Mouse (Mus musculus): Measurements from ENCODE around the gene Mrpl27. TPM values are rescaled to one million over a fixed set of nuclear protein-coding genes. Genes with fewer than 3 reads are reported as not detected.
"Not testable (repeated sequence)": the region's sequence is repeated elsewhere in the genome, so short reads cannot be mapped to it uniquely, and the experiment has no call there.

Mrpl27 gene
- total RNA-seq (2015; ENCODE audit: low replicate concordance) (16.8 and 20.9 TPM in 2 replicates), total RNA-seq (2017; ENCODE audit: low replicate concordance) (24.5 and 27.2 TPM in 2 replicates)

- ATAC-seq (replicated peaks; ENCODE audit: low FRiP score, poor library complexity, severe bottlenecking) = peak; percentile 96
Observed at GRCm38 (mm10) chr11:94653663-94654436, at the start of gene Mrpl27, which contains the start of gene Eme1. Mrpl27 (plus strand) TSS chr11:94653767. Eme1 (minus strand) TSS chr11:94653964.

- ATAC-seq (replicated peaks; ENCODE audit: low FRiP score, poor library complexity, severe bottlenecking) = no peak
Observed at GRCm38 (mm10) chr11:94610744-94611740, 42.5 kb upstream of the Mrpl27 start.

GRCm38 (mm10) chr11:94614603-94615002 is 39.0 kb upstream of the Mrpl27 start:
- ATAC-seq (replicated peaks; ENCODE audit: low FRiP score, poor library complexity, severe bottlenecking) = no peak

GRCm38 (mm10) chr11:94615494-94615893 is 38.1 kb upstream of the Mrpl27 start:
- ATAC-seq (replicated peaks; ENCODE audit: low FRiP score, poor library complexity, severe bottlenecking) = no peak

GRCm38 (mm10) chr11:94617646-94618045 is 35.9 kb upstream of the Mrpl27 start:
- ATAC-seq (replicated peaks; ENCODE audit: low FRiP score, poor library complexity, severe bottlenecking) = no peak

GRCm38 (mm10) chr11:94620766-94621457 is 32.7 kb upstream of the Mrpl27 start:
- no peak for ATAC-seq (replicated peaks; ENCODE audit: low FRiP score, poor library complexity, severe bottlenecking)

- ATAC-seq (replicated peaks; ENCODE audit: low FRiP score, poor library complexity, severe bottlenecking) = no peak
Observed at GRCm38 (mm10) chr11:94621458-94621852, 32.1 kb upstream of the Mrpl27 start.

- no peak for ATAC-seq (replicated peaks; ENCODE audit: low FRiP score, poor library complexity, severe bottlenecking)
Observed at GRCm38 (mm10) chr11:94622162-94622561, 31.4 kb upstream of the Mrpl27 start.

GRCm38 (mm10) chr11:94629199-94629883 is 24.2 kb upstream of the Mrpl27 start, which contains the start of gene Lrrc59:
Lrrc59 (plus strand) TSS chr11:94629767.
- ATAC-seq (replicated peaks; ENCODE audit: low FRiP score, poor library complexity, severe bottlenecking) = peak; percentile 98

- peak; percentile 46; the same call in 1 of the 2 replicates for ATAC-seq (replicated peaks; ENCODE audit: low FRiP score, poor library complexity, severe bottlenecking)
Observed at GRCm38 (mm10) chr11:94629884-94630198, 23.7 kb upstream of the Mrpl27 start.

- ATAC-seq (replicated peaks; ENCODE audit: low FRiP score, poor library complexity, severe bottlenecking) = peak; percentile 62
Observed at GRCm38 (mm10) chr11:94630199-94631011, 23.2 kb upstream of the Mrpl27 start.

GRCm38 (mm10) chr11:94631969-94632368 is 21.6 kb upstream of the Mrpl27 start:
- no peak for ATAC-seq (replicated peaks; ENCODE audit: low FRiP score, poor library complexity, severe bottlenecking)

- ATAC-seq (replicated peaks; ENCODE audit: low FRiP score, poor library complexity, severe bottlenecking) = no peak
Observed at GRCm38 (mm10) chr11:94632988-94633387, 20.6 kb upstream of the Mrpl27 start.

- ATAC-seq (replicated peaks; ENCODE audit: low FRiP score, poor library complexity, severe bottlenecking) = no peak
Observed at GRCm38 (mm10) chr11:94634431-94634830, 19.1 kb upstream of the Mrpl27 start.

- ATAC-seq (replicated peaks; ENCODE audit: low FRiP score, poor library complexity, severe bottlenecking) = no peak
Observed at GRCm38 (mm10) chr11:94644461-94645219, 8.9 kb upstream of the Mrpl27 start.

GRCm38 (mm10) chr11:94646457-94646856 is 7.1 kb upstream of the Mrpl27 start:
- ATAC-seq (replicated peaks; ENCODE audit: low FRiP score, poor library complexity, severe bottlenecking) = no peak

GRCm38 (mm10) chr11:94651241-94651640 is 2.3 kb upstream of the Mrpl27 start:
- ATAC-seq (replicated peaks; ENCODE audit: low FRiP score, poor library complexity, severe bottlenecking) = not testable (repeated sequence)

GRCm38 (mm10) chr11:94652973-94653372 is 594 bp upstream of the Mrpl27 start:
- ATAC-seq (replicated peaks; ENCODE audit: low FRiP score, poor library complexity, severe bottlenecking) = peak; percentile 17; the same call in 1 of the 2 replicates
